Mouse (Mus musculus) yolk sac, embryonic 10.5 days (tissue): ENCODE data around the gene Mat2a.
A peak's percentile ranks its signal among the peaks of the same experiment; 100 is the strongest.

ENCODE experiments used
- DNase-seq: peaks from one replicate; pipeline ENCODE4 v3.0.0-alpha.2; 2017; ENCODE audit warnings: low spot score

Gene Mat2a

DNA sequence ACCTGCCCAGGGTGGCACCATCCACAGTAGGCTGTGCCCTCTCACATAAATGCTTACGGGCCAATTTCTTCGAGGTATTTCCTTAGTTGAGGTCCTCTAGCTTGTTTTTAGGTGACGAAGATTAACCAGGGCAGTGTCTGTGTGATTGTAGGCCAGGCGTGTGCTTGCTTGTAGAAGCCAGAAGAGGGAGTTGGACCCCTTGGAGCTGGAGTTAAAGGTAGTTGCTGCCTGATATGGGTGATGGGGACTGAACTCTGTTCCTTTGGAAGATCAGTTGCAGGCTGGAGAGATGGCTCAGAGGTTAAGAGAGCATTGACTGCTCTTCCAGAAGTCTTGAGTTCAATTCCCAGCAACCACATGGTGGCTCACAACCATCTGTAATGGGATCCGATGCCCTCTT lies 24.2 kb downstream of the Mat2a start:
- no peak for DNase-seq

DNA sequence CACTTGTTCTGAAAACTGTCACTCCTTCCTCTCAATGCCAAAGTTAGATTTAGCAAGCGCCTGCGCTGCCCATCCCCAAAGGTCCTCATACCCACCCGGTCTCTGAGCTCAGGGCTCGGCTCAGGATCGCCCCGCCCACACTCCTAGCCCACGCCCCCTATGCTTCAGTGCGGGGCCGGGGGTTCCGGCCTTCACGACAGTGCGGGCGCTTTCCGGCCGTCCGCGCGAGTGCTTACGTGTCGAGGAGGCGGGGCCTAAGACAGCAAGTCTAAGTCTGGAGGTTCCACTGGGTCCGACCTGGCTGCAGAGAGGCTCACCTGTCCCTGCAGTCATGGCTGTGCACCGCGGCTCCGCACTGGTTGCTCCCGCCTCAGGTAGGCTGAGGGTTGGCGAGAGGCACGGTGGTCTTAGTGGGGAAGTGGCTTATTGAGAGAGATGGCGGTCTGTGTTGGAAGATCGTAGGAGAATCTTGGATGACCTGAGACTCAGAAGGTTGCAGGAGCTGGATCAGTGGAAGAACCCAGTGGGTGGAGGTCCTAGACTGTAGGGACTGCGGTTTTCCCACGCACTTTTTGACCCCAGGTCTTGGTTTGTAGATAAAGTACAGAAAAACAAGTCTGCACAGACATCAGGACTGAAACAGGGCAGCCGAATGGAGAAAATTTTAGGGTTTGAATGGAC lies 25.1 kb downstream of the Mat2a start, which contains the start of gene Ggcx:
Ggcx (plus strand) TSS at position 233 of the 681 bp plus-strand sequence.
- DNase-seq = peak; percentile 95

DNA sequence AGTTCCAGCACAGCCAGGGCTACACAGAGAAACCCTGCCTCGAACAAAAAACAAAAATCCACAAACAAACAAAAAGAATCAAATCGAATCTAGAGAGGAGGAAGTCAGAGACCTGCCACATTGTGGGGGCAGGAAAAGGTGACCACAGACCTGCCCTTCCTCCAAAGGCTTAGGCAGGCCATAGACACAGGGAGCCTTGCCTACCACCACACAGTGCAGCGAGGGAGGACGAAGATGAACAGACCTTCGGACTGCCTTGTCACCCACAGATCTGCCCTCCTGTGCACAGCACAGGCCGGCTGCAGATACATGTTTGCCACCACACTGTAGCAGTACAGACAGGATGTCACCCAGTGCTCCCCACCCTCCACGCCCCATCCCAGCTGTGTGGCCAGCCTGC lies 28.8 kb downstream of the Mat2a start:
- DNase-seq = no peak

DNA sequence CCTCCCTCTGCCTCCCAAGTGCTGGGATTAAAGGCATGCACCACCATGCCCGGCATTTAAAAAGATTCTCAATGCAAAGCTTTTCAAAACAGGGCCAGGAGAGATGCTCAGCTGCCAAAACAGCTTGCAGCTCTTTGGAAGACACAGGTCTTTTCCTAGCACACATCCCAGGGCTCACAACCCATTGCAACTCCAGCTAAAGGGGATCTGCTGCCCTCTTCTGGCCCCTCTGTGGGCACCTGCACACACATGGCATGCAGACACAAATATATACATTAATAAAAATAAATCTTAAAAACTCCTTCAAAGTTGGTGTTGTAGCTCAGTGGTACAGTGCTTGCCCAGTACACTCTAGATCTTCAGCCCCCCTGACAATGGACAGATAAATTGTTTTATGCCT lies 29.4 kb downstream of the Mat2a start:
- DNase-seq = no peak

DNA sequence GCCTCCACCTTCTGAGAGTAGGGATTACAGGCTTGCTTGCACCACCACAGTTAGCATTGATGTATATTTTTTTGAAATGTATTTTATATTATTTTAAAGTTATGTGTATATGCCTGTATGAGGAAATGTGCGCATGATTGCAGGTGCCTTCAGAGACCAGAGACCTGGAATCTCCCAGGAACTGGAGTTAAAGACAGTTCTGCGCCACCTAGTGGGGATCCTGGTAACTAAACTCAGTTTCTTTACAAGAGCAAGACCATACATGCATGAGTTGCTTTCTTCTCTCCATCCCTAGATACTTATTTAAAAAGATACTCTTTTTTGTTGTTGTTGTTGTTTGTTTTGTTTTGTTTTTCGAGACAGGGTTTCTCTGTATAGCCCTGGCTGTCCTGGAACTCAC lies 29.8 kb downstream of the Mat2a start:
- DNase-seq = no peak

DNA sequence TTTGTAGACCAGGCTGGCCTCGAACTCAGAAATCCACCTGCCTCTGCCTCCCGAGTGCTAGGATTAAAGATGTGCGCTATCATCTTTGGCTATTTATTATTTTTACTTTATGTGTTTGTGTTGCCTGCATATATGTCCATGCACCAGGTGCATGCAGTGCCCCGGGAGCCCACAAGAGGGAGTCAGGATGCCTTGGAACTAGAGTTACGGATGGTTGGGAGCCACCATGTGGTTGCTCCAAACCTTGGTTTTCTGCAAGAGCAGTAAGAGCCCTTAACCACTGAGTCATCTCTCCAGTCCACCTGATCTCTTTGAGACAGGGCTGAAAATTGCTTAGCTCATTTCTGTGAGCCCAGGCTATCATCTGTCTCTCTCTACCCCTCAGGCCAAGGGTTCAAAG lies 32.2 kb downstream of the Mat2a start:
- DNase-seq = peak; percentile 85

DNA sequence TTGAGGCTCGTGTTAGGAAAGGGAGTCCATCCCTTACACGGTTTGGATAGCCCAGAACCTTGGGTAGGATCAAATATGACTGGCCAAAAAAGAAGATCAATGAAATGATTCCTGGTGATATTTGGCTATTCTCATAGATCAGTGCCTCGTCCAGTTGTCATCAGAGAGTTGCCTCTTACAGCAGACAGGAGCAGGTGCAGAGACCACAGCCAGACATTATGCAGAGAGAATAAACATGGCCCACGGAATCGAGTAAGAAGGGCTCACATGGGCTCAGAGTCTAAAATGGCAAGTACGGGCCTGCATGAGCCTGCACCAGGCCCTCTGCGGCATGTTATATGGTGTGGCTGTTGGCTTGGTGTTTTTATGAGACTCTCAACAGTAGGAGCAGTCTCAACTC lies 34.0 kb downstream of the Mat2a start:
- DNase-seq = no peak

DNA sequence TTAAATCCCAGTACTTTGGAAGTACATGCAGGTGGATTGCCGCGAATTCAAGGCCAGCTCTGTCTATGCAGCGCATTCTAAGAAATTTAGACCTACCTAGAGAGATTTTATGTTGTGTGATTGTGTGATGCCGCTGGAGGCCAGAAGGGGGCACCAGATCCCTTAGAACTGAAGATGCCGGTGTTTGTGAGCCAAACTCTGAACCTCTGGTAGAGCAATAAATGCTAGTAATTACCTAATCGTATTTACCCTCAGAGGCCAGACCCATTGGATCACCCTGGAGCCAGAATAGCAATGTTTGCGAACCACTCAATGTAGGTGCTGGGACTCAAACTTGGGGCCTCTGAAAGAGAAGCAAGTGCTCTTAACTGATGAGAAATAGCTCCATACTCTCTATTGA lies 37.5 kb downstream of the Mat2a start:
- DNase-seq = no peak

DNA sequence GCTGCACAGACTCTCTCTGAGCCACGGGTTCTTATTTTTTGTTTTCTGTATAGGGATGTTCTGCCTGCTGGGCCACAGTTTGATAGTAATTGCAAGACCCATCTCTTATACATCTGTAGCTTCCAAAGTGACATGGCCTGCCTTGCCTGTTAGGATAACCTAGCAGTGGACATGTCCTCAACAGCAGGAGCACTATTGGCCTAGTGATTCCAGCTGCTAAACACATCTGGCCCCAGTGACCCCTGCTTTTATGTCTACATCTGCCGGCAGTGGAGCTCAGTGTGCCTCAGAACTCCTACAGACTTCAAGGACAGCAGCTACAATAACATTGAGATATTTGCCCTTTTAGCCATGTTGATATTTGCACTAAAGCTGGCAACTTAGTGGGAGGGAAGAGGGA lies 39.4 kb downstream of the Mat2a start:
- DNase-seq = no peak

DNA sequence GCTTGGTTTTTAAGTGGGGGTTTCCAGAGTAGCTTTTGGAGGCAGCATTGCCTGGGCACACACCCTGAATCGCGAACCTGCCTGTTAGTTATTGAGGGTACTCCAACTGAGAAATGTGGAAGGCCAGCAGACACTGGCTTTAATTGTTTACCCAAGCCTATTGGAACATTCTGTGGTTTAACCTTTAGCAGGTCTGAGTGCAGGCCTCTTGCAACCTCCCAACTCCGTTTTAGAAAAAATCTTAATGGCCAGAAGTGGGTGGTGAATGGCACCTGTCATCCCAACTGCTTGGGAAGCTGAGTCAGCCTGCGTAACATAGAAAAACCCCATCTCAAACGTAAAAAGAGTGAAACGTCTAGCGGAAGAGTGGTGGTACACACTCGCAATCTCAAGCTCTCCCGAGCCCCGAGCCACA lies 42.5 kb downstream of the Mat2a start:
- no peak for DNase-seq

DNA sequence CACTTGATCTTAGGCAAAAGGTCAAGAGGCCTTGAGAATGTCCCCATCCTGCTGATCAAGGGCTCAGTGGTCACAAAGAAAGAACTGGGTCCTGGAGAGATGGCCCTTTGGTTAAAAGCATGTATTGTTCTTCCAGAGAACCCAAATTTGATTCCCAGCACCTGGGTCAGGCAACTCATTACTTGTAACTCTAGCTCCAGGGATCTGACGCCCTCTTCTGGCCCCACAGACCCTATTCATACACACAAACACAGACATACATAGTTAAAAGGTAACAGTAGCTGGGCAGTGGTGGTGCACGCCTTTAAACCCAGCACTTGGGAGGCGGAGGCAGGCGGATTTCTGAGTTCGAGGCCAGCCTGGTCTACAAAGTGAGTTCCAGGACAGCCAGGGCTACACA lies 47.0 kb downstream of the Mat2a start:
- no peak for DNase-seq

DNA sequence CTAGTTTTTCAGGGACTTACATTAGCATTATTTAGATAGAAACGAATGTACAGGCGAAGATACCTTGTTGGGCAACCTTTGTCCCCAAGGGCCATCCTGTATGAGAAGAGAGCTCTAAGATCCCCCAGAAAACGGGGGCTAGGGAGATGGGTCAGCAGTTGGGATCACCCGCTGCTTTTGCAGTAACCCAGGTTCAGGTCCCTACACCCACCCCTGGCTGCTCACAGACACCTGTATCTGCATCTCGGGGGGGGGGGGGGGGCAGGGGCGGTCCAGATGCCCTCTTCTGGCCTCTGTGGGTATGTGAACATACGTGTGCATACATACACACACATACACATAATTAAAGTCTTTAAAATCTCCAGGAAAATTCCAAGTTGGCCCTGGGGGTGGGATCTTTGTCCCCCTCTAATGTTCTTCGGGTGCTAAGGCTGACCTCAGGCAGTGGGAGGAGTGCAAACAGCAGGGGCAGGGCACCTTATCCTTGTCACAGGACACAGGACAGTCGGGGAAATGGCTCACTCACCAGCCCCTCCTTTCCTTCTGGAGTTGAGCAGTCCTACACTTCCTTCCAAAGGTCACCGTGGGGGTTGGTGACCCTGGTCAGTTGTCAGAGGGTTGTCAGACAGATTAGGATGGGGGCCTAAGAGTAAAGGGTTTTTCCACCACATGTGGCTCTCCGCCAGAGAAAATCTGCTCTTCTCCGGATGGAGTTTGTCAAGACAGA lies 48.4 kb downstream of the Mat2a start:
- peak; percentile 93 for DNase-seq

DNA sequence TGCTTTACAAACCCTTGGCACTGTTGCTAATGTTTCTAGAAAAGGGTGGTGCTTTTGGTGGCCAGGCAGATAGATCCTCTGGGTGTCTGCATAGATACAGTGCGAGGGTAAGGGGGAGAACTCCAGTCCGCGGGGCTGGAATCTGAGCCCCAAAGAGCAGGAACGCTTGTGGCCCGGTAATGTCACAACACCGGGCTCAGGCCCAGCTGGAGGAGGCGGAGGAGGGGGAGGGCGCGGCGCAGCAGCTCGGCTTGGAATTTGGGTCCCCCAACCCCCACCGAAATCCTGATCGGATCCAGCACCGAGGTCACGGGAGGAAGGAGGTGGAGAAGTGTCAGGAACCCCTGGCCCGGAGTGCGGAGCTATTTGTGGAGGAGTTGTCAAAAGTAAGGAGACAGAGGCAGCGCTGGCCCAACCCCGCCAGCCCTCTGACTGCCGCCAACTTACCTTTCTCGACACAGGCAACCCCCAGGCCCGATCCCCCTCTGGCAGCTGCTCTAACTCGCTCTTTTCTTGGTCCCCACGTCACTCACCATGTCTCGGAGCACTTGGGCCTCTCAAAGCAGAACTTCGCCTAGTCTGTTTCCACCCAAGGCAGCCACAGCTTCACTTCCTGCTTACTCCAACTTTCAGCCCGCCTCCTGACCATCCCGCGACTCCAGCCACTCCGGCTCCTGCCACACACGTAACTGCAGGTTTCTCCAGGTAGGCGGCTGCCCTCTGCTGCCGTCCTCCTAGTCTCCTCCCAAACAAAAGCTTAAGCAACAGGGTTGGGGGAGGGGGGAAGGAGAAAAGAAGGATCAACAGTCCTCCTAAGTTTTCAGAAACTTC lies 49.2 kb downstream of the Mat2a start, which contains the start of gene Vamp8:
Vamp8 (minus strand) TSS at position 763 of the 831 bp plus-strand sequence.
- DNase-seq = peak; percentile 91

DNA sequence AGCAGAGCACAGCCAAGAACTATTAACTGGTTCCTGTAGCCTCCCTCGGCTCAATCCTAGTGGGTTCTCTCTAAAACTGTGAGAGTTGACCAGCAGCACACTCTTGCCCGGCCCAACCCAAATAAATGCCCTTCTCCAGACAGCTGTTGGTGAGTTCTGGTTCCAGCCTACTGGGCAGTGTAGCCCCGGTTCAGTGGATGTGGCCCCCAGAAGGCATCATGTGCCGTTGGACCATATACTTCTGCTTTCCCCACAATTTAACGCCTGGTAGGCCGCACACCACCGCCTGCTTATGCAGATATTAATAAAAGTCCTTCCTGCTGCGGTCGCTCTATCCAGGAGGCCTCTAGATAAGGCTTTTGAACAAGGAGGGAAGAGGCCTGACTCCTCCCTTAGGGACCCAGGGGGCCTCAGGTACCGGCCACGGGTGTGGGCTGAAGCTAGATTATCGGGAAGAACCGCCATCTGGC lies 49.9 kb downstream of the Mat2a start:
- DNase-seq = peak; percentile 74

DNA sequence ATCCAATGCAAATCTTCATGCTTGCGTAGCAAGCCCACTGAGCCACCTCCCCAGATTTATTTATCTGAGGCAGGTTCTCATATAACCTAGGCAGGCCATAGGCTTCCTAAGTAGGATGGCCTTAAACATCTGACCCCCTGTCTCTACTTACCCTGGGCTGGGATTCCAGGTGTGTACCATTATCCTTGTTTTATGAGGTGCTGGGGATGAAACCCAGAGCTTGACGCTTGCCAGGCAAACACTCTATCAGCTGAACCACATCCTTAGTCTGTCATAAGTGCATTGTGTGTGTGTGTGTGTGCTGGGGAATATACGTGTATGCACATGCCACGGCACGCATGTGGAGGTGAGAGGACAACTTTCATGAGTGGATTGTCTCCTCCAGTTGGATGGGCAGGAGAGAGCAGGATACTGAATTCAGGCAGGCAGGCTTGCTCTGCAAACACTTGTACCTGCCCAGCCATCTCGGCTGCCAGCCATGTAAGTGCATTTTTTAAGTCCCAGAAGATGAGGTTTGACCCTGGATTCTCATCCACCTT lies 50.5 kb downstream of the Mat2a start:
- no peak for DNase-seq

DNA sequence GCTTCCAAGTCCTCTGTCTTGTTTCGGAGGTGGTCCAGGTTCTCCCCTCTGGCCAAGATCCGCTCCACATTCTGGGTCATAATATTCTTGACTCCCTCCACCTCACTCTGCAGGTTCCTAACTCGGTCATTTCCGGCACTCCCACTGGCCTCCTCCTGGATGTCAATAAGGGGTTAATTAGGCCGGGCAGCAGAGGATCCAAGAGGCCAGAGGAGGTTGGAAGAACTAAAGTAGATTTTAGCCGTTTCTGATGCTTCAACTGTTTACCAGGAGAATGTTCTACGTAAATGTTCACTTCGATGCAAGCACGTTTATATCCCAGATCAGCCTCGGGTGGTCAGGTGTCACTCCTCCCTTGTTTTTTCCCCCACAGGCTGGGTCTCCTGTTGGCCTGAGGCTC lies 51.1 kb downstream of the Mat2a start:
- no peak for DNase-seq

DNA sequence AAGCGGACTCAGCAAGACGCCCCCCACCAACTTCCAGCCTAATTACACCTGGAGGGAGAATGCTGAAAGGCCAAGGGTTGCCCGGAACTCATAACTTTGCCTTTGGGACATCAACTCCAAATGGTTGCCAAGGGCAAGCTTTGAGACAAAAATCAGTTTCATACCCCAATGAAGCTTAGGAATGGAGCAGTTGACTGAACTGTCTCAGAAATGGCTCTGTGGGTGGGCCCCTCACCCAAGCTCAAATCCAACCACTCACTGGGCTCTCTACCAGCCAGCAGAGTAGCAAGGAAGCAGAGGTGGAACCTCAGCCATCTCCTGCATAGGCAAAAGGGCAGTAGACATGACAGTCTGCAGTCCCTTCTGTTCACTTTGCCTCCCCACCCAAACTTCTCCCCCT lies 51.5 kb downstream of the Mat2a start:
- no peak for DNase-seq

DNA sequence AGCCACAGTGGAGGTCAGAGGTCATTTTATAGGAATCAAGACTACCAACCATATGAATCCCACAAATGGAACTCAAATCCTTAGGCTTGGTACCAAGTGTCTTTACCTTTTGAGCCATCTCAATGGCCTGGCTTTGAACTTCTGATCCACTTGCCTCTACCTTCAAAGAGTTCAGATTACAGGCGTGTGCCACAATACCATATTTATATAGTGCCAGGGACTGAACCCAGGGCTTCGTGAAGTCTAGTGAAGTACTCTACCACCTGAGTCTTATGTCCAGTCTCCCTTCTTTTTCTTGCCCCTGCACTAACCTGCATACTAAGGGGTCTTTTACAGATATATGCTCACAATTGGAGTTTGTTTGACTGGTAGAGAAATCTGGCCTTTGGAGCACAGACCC lies 52.8 kb downstream of the Mat2a start:
- no peak for DNase-seq

DNA sequence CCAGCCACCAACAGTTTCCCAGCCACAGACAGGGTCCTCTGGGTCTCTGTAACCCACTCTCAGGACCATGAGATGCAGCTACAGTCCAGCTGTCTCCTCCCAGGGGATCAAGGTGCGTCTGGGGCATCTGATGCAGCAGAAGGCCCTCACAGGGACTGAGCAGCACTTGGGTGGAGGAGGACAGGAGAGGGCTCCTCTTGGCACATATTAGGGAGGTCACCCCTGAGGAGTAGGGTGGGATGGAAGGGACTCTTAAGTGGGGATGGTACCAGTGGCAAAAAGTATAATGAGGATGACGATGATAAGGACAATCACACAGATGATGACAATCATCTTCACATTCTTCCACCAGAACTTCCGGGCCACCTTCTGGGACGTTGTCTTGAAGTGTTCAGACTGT lies 54.1 kb downstream of the Mat2a start:
- DNase-seq = no peak

DNA sequence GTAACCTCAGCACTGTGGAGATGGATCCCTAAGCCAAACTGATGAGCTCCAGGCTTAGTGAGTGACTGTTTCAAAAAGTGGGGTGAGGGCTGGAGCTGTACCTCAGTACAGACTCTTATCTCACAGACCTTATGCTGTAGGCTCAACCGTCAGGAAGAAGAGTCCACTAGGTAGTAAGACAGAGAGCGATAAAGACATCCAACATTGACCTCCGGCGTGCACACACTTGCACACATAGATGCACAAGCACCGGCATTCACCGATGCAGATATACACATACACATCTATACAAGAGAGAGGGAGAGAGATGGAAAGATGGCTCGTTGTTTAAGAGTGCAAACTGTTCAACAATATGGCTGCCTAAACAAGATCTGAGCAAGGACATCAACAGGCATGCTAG lies 55.4 kb downstream of the Mat2a start:
- no peak for DNase-seq

DNA sequence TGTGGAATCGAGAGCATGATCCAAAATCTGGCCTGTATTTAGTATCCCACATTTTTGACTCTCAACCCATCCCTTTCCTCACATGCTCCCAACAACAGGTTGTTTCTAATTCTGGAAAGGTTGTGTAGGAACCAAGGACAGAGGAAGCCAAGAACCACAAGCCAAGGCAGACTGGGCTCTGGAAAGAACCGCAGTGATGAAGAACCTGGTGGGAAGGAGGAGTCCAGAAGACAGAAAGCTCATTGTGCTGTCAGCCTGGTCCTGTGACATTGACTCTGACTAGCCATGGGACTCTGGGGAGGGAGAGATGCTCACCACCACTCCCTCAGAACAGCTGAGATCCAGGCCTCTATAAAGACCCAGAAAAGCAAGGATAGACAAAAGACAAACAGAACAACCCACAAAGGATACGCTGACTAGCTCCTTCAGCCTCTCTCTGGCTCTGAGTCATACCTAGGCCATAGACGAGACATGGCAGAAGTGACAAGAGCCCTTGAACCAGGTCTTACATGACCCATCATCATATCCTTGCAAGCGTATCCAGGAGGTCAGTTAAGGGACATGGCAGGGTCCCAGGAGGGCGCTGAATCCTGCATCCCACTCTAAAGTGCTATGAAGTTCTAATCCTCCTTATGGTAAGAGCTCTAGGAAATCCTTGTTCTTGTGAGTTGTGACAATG lies 56.1 kb downstream of the Mat2a start:
- no peak for DNase-seq
